Mouse (Mus musculus) myocyte (in vitro differentiated cells): Measurements from ENCODE around the gene Aqp3.

Source experiments
- E2F4 ChIP-seq: IDR thresholded peaks from one replicate; pipeline ENCODE4 v1.6.1; 2011; ENCODE audit warnings: mild to moderate bottlenecking, control low read depth, moderate library complexity; ENCODE audit not compliant: insufficient read depth
- MAX ChIP-seq: IDR thresholded peaks from one replicate; pipeline ENCODE4 v1.6.1; 2011; ENCODE audit warnings: low read depth, mild to moderate bottlenecking, control low read depth
- POLR2A ChIP-seq: IDR thresholded peaks from one replicate; pipeline ENCODE4 v1.6.1; 2011; ENCODE audit warnings: low read depth, mild to moderate bottlenecking, control low read depth, moderate library complexity; ENCODE audit not compliant: insufficient read length

GRCm38 (mm10) chr4:41043961-41044360, 54.0 kb downstream of the Aqp3 start:
- TF ChIP-seq POLR2A (no peak), E2F4 (no peak), MAX (no peak)
